In the genomic region with DNA sequence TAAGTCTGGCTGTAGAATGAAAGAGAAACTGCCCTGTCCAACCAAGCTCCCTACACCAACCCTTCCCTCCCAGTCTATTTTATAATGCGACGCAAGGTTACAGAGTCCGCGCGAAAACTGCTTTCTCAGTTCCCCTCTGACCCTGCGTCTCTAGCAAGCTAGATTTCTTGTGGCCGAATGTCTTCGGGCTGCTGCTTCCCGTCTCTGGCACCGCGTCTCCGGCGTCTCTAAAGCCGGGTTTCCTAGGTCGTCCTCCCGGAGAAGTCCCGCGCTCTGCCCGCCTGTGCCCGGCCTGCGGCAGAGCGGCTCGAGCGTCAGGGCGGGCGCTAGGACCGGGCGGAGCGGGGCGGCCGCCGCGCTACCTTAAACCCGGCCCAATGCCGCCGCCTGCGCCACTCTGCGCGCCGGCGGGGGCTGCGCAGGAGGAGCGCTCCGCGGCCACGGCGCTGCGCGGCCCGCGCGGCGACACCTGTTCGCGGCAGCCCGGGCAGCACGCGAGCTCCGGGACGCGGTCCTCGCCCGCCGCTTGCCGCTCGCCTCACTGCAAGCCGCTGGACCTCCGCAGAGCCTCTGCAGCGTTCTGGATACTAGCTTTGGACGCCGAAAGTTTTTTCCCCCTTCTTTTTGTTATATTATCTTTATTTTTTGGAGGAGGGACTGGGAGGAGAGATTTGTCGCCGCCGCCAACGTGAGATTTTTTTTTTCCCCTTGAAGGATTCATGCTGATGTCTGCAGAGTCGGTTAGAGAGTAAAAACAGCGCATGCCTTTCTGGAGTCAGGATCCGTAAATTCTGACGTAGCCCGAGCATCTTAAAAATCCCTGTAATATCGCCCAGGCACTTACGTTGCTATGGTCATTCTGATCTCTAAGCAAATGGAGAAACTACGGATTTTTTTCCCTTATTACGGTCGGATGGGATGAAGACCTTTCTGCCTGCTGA, we compare ENCODE assay signal across 8 mouse cellular contexts. TPM values are rescaled to one million over a fixed set of nuclear protein-coding genes. Genes with fewer than 3 reads are reported as not detected.
DNase-seq lines count a peak whose midpoint lies in the region; ATAC-seq and TF ChIP-seq lines count a peak whose summit lies in the region.

No protein-coding gene starts in this region.

- peak; percentile 83 for ATAC-seq in embryonic facial prominence, embryonic 15.5 days (ENCODE audit: insufficient number of reproducible peaks, low FRiP score, low TSS enrichment, low read depth)
- peak; percentile 74 for ATAC-seq in heart, embryonic 14.5 days (ENCODE audit: insufficient number of reproducible peaks, insufficient read depth, low FRiP score, low read depth)
- ATAC-seq in kidney, embryonic 16.5 days (ENCODE audit: low FRiP score, low TSS enrichment): peak; percentile 82
- ATAC-seq in liver, embryonic 11.5 days (replicated peaks; ENCODE audit: low FRiP score): peak; percentile 68
- ATAC-seq in midbrain, postnatal 0 days (ENCODE audit: low FRiP score): peak; percentile 70
- ATAC-seq in stomach, embryonic 16.5 days (ENCODE audit: insufficient read depth, low FRiP score): peak; percentile 85

- H3K27me3 ChIP-seq in embryonic facial prominence, embryonic 15.5 days: peaks cover 73% of the 10 kb centered on the region
- peaks cover 24% of the 10 kb centered on the region for H3K27me3 ChIP-seq in heart, embryonic 14.5 days (ENCODE audit: control insufficient read depth, insufficient read depth, low read length)
- H3K27me3 ChIP-seq in kidney, embryonic 16.5 days (ENCODE audit: insufficient read depth, low read length): peaks cover 63% of the 10 kb centered on the region
- H3K27me3 ChIP-seq in liver, embryonic 11.5 days (replicated peaks; ENCODE audit: control insufficient read depth, insufficient read depth, low read length): peaks cover 86% of the 10 kb centered on the region
- H3K27me3 ChIP-seq in midbrain, postnatal 0 days (ENCODE audit: insufficient read depth, low read length): peaks cover 5% of the 10 kb centered on the region; the same call in 1 of the 2 replicates
- peaks cover 33% of the 10 kb centered on the region for H3K27me3 ChIP-seq in stomach, embryonic 16.5 days (ENCODE audit: control insufficient read depth, insufficient read depth, low read length)

- peak; percentile 64 to 73 for DNase-seq in B cell, adult 2 months
- DNase-seq in adrenal gland, postnatal 4 days (ENCODE audit: low spot score in 2 of 2): peak; percentile 44 to 46
- peak; percentile 69 for DNase-seq in liver, embryonic 11.5 days (ENCODE audit: low spot score)
- peak; percentile 86 for DNase-seq in midbrain, postnatal 0 days (ENCODE audit: low spot score)

- TF ChIP-seq CTCF in midbrain, postnatal 0 days (IDR thresholded peaks at IDR 0.05): no peak

- no peaks in the 10 kb centered on the region for H3K9me3 ChIP-seq in embryonic facial prominence, embryonic 15.5 days (replicated peaks)
- H3K9me3 ChIP-seq in heart, embryonic 14.5 days (ENCODE audit: control insufficient read depth, low read length): no peaks in the 10 kb centered on the region
- no peaks in the 10 kb centered on the region for H3K9me3 ChIP-seq in kidney, embryonic 16.5 days (ENCODE audit: low read length)
- no peaks in the 10 kb centered on the region for H3K9me3 ChIP-seq in liver, embryonic 11.5 days (ENCODE audit: control insufficient read depth, low read length)
- no peaks in the 10 kb centered on the region for H3K9me3 ChIP-seq in midbrain, postnatal 0 days (ENCODE audit: low read length)
- H3K9me3 ChIP-seq in stomach, embryonic 16.5 days (replicated peaks; ENCODE audit: control insufficient read depth, low read length): no peaks in the 10 kb centered on the region

- H3K36me3 ChIP-seq in embryonic facial prominence, embryonic 15.5 days: no peaks in the 10 kb centered on the region
- H3K36me3 ChIP-seq in heart, embryonic 14.5 days (ENCODE audit: control insufficient read depth, insufficient read depth, low read length): no peaks in the 10 kb centered on the region
- no peaks in the 10 kb centered on the region for H3K36me3 ChIP-seq in kidney, embryonic 16.5 days (ENCODE audit: insufficient read depth, low read length)
- H3K36me3 ChIP-seq in liver, embryonic 11.5 days (ENCODE audit: control insufficient read depth, insufficient read depth, low read length): no peaks in the 10 kb centered on the region
- no peaks in the 10 kb centered on the region for H3K36me3 ChIP-seq in midbrain, postnatal 0 days (ENCODE audit: insufficient read depth, low read length)
- no peaks in the 10 kb centered on the region for H3K36me3 ChIP-seq in stomach, embryonic 16.5 days (ENCODE audit: control insufficient read depth, insufficient read depth, low read length)

- no peak overlapping the region; the same call in 1 of the 2 replicates for H3K9ac ChIP-seq in embryonic facial prominence, embryonic 15.5 days
- H3K9ac ChIP-seq in heart, embryonic 14.5 days (ENCODE audit: low read length): peak overlapping the region; percentile 87
- H3K9ac ChIP-seq in kidney, embryonic 16.5 days (replicated peaks; ENCODE audit: low read length): peak overlapping the region; percentile 72
- peak overlapping the region; percentile 56 for H3K9ac ChIP-seq in liver, embryonic 11.5 days (ENCODE audit: low read depth, low read length)
- peak overlapping the region; percentile 44 for H3K9ac ChIP-seq in midbrain, postnatal 0 days (replicated peaks; ENCODE audit: low read length, poor library complexity, severe bottlenecking)
- H3K9ac ChIP-seq in stomach, embryonic 16.5 days (ENCODE audit: low read length): peak overlapping the region; percentile 80

- peaks cover 63% of the 10 kb centered on the region for H3K4me1 ChIP-seq in embryonic facial prominence, embryonic 15.5 days
- peaks cover 0 to 16% of the 10 kb centered on the region in 2 experiments; a peak in 2 of 4 replicates for H3K4me1 ChIP-seq in heart, embryonic 14.5 days (ENCODE audit: control insufficient read depth in 2 of 2, insufficient read depth in 2 of 2, low read length in 2 of 2)
- peaks cover 44% of the 10 kb centered on the region for H3K4me1 ChIP-seq in kidney, embryonic 16.5 days (ENCODE audit: insufficient read depth, low read length)
- peaks cover 15% of the 10 kb centered on the region for H3K4me1 ChIP-seq in liver, embryonic 11.5 days (replicated peaks; ENCODE audit: control insufficient read depth, insufficient read depth, low read length)
- H3K4me1 ChIP-seq in midbrain, postnatal 0 days (ENCODE audit: insufficient read depth, low read length): peaks cover 10% of the 10 kb centered on the region; the same call in 1 of the 2 replicates
- peaks cover 20% of the 10 kb centered on the region for H3K4me1 ChIP-seq in stomach, embryonic 16.5 days (ENCODE audit: control insufficient read depth, insufficient read depth, low read length)

- peak overlapping the region; percentile 59 for H3K4me3 ChIP-seq in embryonic facial prominence, embryonic 15.5 days (replicated peaks)
- H3K4me3 ChIP-seq in heart, embryonic 14.5 days (ENCODE audit: control insufficient read depth in 1 of 2, insufficient read depth in 1 of 2, low read depth in 1 of 2, low read length in 2 of 2): peak overlapping the region; percentile 70 to 72
- peak overlapping the region; percentile 72 for H3K4me3 ChIP-seq in kidney, embryonic 16.5 days (ENCODE audit: low read length)
- peak overlapping the region; percentile 50 for H3K4me3 ChIP-seq in liver, embryonic 11.5 days (ENCODE audit: low read depth, low read length)
- peak overlapping the region; percentile 60 for H3K4me3 ChIP-seq in midbrain, postnatal 0 days (ENCODE audit: low read depth, low read length)
- H3K4me3 ChIP-seq in stomach, embryonic 16.5 days (replicated peaks; ENCODE audit: low read length): peak overlapping the region; percentile 67

- H3K27ac ChIP-seq in embryonic facial prominence, embryonic 15.5 days (replicated peaks): peak overlapping the region; percentile 39; the same call in 1 of the 2 replicates
- peak overlapping the region; percentile 60 to 84 for H3K27ac ChIP-seq in heart, embryonic 14.5 days (replicated peaks in 1 of 2; ENCODE audit: control insufficient read depth in 1 of 2, insufficient read depth in 1 of 2, low read depth in 2 of 2, low read length in 2 of 2)
- peak overlapping the region; percentile 63 for H3K27ac ChIP-seq in kidney, embryonic 16.5 days (ENCODE audit: low read length)
- no peak overlapping the region for H3K27ac ChIP-seq in liver, embryonic 11.5 days (ENCODE audit: low read depth, low read length)
- H3K27ac ChIP-seq in midbrain, postnatal 0 days (ENCODE audit: low read depth, low read length): no peak overlapping the region
- H3K27ac ChIP-seq in stomach, embryonic 16.5 days (ENCODE audit: low read length): peak overlapping the region; percentile 79

- peak overlapping the region; percentile 97 for H3K4me2 ChIP-seq in embryonic facial prominence, embryonic 15.5 days (replicated peaks)
- peak overlapping the region; percentile 91 for H3K4me2 ChIP-seq in heart, embryonic 14.5 days (ENCODE audit: low read length)
- H3K4me2 ChIP-seq in kidney, embryonic 16.5 days (replicated peaks; ENCODE audit: low read depth, low read length): peak overlapping the region; percentile 91
- H3K4me2 ChIP-seq in liver, embryonic 11.5 days: peak overlapping the region; percentile 82
- H3K4me2 ChIP-seq in midbrain, postnatal 0 days (ENCODE audit: low read depth, low read length, poor library complexity, severe bottlenecking): peak overlapping the region; percentile 98
- peak overlapping the region; percentile 91 for H3K4me2 ChIP-seq in stomach, embryonic 16.5 days (ENCODE audit: low read depth, low read length)

- under 1% methylated on average over 85 of the region's 85 CpGs for WGBS in embryonic facial prominence, embryonic 15.5 days
- WGBS in heart, embryonic 14.5 days: under 1% methylated on average over 85 of the region's 85 CpGs
- under 1% methylated on average over 85 of the region's 85 CpGs for WGBS in kidney, embryonic 16.5 days
- under 1% methylated on average over 85 of the region's 85 CpGs for WGBS in liver, embryonic 11.5 days
- under 1% methylated on average over 85 of the region's 85 CpGs for WGBS in midbrain, postnatal 0 days
- WGBS in stomach, embryonic 16.5 days: under 1% methylated on average over 82 of the region's 85 CpGs

RNA-seq across cellular contexts. Expression of a gene that starts 1.8 kb away (rescaled TPM):
- 10 to 100 TPM; 24.8 to 25.3 TPM for total RNA-seq in adrenal gland, postnatal 4 days (2021)
- 12.5 and 13.0 TPM in 2 replicates for polyA plus RNA-seq in embryonic facial prominence, embryonic 15.5 days (2015; fragmentation: Nextera tagmentation; extraction: Ambion mirVana)
- 8.3 and 8.4 TPM in 2 replicates for polyA plus RNA-seq in heart, embryonic 14.5 days (2014; fragmentation: Nextera tagmentation; extraction: Ambion mirVana)
- 7.8 and 9.0 TPM in 2 replicates for polyA plus RNA-seq in kidney, embryonic 16.5 days (2015; fragmentation: Nextera tagmentation; extraction: Ambion mirVana)
- 2.3 and 2.9 TPM in 2 replicates for polyA plus RNA-seq in liver, embryonic 11.5 days (2014; fragmentation: Nextera tagmentation; extraction: Ambion mirVana)
- 7.4 and 7.9 TPM in 2 replicates for total RNA-seq in midbrain, postnatal 0 days (2014; rRNA removed)
- polyA plus RNA-seq in midbrain, postnatal 0 days (2015; fragmentation: Nextera tagmentation; extraction: Ambion mirVana): 17.7 and 17.8 TPM in 2 replicates
- 9.5 and 10.6 TPM in 2 replicates for polyA plus RNA-seq in stomach, embryonic 16.5 days (2015; fragmentation: Nextera tagmentation; extraction: Ambion mirVana)

Comparison
In these comparisons a context has a peak if more than half of its experiments do, and no peak if none do; other contexts are left out.
1. H3K27ac ChIP-seq: peak in embryonic facial prominence, embryonic 15.5 days (single experiment), heart, embryonic 14.5 days (2 of 2), kidney, embryonic 16.5 days (single experiment) and stomach, embryonic 16.5 days (single experiment); none in liver, embryonic 11.5 days (single experiment) and midbrain, postnatal 0 days (single experiment).
2. Peak in every context shown above with its lines, with median percentiles within 50 percentile points of each other: DNase-seq, ATAC-seq, H3K4me2 ChIP-seq and H3K4me3 ChIP-seq.